Mouse (Mus musculus) lung, adult 2 months (tissue): ENCODE data around the gene Pomgnt1. TPM values are rescaled to one million over a fixed set of nuclear protein-coding genes. Genes with fewer than 3 reads are reported as not detected.

Experiments used
- DNase-seq: peaks from one replicate; pipeline ENCODE4 v3.0.0; 2022
- H3K4me1 ChIP-seq: fragments of 200-500 bp; 2 replicates; pipeline ENCODE4 v1.6.1; 2011; ENCODE audit warnings: low read length; ENCODE audit not compliant: control insufficient read depth, insufficient read depth
- H3K4me3 ChIP-seq: fragments of 200-500 bp; replicated peaks from 2 replicates; pipeline ENCODE3; 2011; ENCODE audit warnings: low read depth, mild to moderate bottlenecking, control low read depth, low read length; ENCODE audit errors: extremely low read depth
- CTCF ChIP-seq: fragments of 200-500 bp; IDR thresholded peaks from 2 replicates; pipeline ENCODE4 v1.5.1; 2011; ENCODE audit warnings: mild to moderate bottlenecking, low read length, control low read depth; ENCODE audit not compliant: insufficient read depth
- POLR2A ChIP-seq: fragments of 200-500 bp; IDR thresholded peaks from 2 replicates; pipeline ENCODE4 v1.6.1; 2011; ENCODE audit warnings: low read depth, mild to moderate bottlenecking, control low read depth, low read length, borderline replicate concordance; ENCODE audit errors: extremely low read depth
- WGBS: fragments of 180-500 bp; shearing (Covaris S2); methylation state at CpG from one replicate; pipeline ENCODE4 v1.1.7; 2018; 5-methylcytosine and 5-hydroxymethylcytosine counted together
- polyA plus RNA-seq: library from polyadenylated mRNA; depleted of rRNA; stranded (reverse); fragments of >200 nt; gene quantifications from 2 replicates; pipeline ENCODE4 v1.2.3, GENCODE M21; 2012

The Pomgnt1 gene
- polyA plus RNA-seq, 1 experiment, result 46.4 TPM

DNA sequence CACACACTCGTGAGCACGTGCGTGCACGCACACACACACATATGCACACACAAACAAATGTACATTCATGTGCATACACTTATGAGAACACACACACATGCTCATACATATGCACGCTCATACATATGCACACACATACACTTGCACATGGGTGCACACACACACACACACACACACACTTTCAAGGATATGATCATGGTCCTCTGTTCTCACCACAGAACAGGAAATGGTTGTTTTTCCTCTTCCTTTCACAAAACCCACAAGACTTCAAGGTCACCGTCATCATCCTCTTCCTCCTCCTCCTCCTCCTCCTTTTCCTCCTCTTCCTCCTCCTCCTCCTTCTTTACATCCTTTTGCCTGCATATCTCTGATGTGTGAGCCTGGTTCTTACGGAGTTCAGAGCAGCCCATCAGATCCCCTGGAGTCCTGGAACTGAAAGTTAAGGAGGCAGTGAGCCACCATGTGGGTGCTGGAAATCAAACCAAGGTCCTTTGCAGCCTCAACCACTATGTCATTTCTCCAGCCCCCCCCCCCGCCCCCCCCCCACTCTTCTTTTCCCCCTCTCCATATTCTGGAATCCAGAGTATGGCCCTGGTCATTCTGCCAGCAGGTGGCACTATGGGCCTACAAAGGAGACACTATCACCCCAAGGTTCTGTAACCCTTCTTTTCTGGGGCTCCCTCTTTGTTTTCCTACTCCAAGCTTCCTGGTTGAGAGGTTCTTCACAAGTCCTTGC, 45.1 kb downstream of the Pomgnt1 start:
- WGBS, result 66% methylated on average over 8 of the region's 8 CpGs
- TF ChIP-seq POLR2A (no peak), CTCF (peak; percentile 66)

GRCm38 (mm10) chr4:116169353-116169672, 45.7 kb downstream of the Pomgnt1 start:
- no peak for TF ChIP-seq CTCF
- TF ChIP-seq POLR2A, result no peak
- no peak for DNase-seq
- 51% methylated on average over 3 of the region's 3 CpGs for WGBS
- Histone ChIP-seq H3K4me1 (peaks cover 10% of the 10 kb centered on the region; the same call in 1 of the 2 replicates), H3K4me3 (no peak overlapping the region)

More for the DNA sequence above, 45.1 kb downstream of the Pomgnt1 start:
- peak; percentile 71 for DNase-seq
- no peak overlapping the region for H3K4me3 ChIP-seq
- peaks cover 8% of the 10 kb centered on the region; the same call in 1 of the 2 replicates for H3K4me1 ChIP-seq

DNA sequence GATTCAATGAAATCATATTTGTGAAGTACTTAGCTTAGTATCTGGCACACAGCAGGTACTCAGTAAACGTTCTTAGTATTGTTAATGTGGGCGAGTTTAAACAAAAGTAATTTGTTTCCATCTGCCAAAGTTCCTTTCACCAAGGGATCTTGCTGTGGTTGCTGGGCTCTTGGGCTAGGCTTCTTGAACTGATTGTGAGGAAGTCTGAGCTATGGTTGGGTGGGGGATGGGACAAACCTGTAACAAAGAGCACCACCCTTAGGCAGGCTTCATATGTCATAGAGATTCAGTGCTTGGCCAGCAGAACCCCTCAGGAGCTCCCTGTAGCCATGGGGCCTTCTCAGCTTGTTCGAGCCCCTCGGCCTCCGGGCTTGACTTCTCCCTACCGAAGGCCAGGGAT, 49.4 kb downstream of the Pomgnt1 start, which contains the start of the genes 1700042G07Rik and Gm49337:
1700042G07Rik (plus strand) TSS at position 301 of the 400 bp plus-strand sequence.
Gm49337 (plus strand) TSS at position 313 of the 400 bp plus-strand sequence.
- no peak for DNase-seq
- WGBS, result 75% methylated on average over 6 of the region's 6 CpGs
- no peak within 1 kb of the TSS for H3K4me3 ChIP-seq
- no peak for TF ChIP-seq CTCF
- TF ChIP-seq POLR2A, result no peak
- peaks cover 27% of the 10 kb centered on the region for H3K4me1 ChIP-seq

DNA sequence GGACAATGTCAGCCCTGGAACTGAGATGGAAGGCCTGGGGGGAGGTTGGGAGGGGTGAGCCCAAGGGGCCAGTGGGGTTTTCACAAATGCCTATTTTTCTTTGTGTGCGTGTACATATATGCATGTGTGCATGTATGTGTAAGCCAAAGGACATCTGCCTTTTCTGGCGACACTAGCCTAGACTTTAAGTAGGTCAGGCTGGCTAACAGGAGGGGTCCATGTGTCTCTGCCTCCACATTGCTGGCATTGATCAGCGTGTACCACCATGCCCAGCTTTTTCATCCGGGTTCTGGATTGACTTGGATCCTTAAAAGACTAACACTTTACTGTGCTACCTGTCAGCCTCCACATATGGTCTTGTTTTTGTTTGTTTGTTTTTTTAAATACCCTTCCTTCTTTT, 50.1 kb downstream of the Pomgnt1 start:
- DNase-seq, result no peak
- no peak overlapping the region for H3K4me3 ChIP-seq
- WGBS, result 89% methylated on average over 4 of the region's 4 CpGs
- H3K4me1 ChIP-seq, result peaks cover 23% of the 10 kb centered on the region
- TF ChIP-seq CTCF, result no peak
- TF ChIP-seq POLR2A, result no peak

DNA sequence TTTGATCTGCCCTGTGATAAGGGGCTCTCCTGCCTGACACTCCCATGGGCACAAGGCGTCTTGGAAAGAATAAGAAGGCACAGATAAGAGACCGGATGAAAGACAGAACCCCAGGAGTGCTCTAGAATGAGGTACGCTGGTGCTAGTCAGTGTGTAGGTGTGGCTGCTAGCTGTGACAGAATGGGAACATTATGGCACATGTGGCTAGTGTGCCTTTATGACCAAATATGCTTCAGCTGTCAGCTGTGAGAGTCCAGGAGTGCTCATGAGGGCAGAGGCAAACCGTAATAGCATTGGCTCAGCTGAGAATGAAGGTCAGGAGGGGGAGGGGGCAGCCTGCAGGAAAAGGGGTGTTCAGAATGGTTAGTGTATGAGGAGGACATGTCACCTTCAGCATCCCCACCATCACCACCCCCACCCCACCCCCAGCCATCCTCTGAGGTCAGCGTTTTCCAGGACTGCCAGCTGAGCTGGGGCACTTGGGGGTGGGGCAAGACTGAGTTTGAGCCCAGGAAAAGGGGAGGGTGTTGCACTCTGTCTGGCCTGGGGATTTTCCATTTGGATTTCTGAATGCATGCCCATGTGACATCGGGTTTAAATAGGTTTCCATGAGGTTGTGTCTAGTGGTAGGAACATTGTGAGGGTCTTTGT, 51.0 kb downstream of the Pomgnt1 start:
- Histone ChIP-seq H3K4me3 (no peak overlapping the region), H3K4me1 (peaks cover 23% of the 10 kb centered on the region)
- 29% methylated on average over 6 of the region's 6 CpGs for WGBS
- no peak for TF ChIP-seq POLR2A
- TF ChIP-seq CTCF, result no peak
- DNase-seq, result no peak

DNA sequence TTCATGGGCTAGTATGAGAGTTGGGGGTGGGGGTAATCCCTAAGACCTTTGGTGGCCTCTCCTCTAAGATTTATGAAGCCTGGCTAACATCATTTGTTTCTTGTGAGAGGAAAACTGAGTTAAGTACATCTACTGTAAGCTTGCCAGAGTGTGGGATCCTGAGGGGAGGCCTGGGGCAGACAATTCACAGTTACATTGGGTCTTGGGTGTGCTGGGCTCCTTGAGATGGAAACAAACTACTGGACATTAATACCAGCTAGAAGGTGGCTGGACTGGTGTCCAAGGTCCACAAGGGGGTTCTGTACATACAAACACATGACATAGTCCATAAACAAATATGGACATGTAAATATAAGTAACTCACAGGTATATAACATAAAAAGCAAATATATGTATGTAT, 51.5 kb downstream of the Pomgnt1 start:
- TF ChIP-seq POLR2A, result no peak
- TF ChIP-seq CTCF, result no peak
- DNase-seq, result no peak
- H3K4me3 ChIP-seq, result no peak overlapping the region
- peaks cover 23% of the 10 kb centered on the region for H3K4me1 ChIP-seq

GRCm38 (mm10) chr4:116175711-116176542, 52.3 kb downstream of the Pomgnt1 start:
- peak; percentile 41 for DNase-seq
- no peak for TF ChIP-seq POLR2A
- no peak for TF ChIP-seq CTCF
- Histone ChIP-seq H3K4me1 (peaks cover 23% of the 10 kb centered on the region), H3K4me3 (no peak overlapping the region)
- WGBS, result 31% methylated on average over 7 of the region's 7 CpGs

DNA sequence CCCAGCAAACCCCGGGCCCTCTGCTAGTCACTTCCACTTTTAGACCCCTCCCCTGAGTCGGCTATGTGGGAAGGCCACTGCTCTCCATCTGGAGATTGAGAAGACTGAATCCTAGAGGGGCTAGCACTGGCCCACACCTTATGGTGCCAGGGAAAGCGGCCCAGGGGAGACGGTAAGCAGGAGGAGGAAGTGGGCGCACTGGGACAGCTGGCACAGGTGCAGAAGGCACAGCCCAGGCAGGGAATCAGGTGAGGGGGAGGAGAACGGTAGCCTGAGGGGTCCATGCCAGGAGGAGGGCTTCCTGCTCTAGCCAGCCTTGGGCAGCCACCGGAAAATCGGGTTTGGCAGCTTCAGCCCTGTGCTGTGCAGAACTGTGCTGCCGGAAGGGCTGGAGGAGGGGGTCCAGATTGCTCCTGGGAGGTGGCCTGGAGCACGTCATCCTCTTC, 52.9 kb downstream of the Pomgnt1 start:
- peak; percentile 70; the same call in 1 of the 2 replicates for TF ChIP-seq POLR2A
- no peak for TF ChIP-seq CTCF
- peak; percentile 81 for DNase-seq
- Histone ChIP-seq H3K4me1 (peaks cover 23% of the 10 kb centered on the region), H3K4me3 (peak overlapping the region; percentile 43)
- 5% methylated on average over 10 of the region's 10 CpGs for WGBS

DNA sequence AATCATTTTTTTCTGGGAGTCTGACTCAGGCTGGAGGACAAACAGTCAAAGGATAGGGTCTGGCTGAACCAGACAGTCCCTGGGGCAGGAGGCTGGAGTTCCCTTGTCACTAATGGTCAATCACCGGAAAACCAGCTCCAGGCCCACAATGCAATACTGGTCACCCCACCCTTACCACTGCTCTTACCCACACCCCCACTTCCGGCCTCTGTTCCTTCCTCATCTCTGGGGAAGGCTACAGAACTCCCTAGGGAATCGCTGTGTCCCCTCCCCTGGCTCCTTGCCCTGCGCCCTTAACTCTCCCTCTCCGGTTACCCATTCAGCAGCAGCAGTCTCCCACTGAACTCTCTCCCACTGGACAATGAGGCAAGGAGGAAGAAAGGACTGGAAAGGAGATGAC, 53.5 kb downstream of the Pomgnt1 start:
- TF ChIP-seq CTCF (no peak), POLR2A (peak; percentile 36; the same call in 1 of the 2 replicates)
- Histone ChIP-seq H3K4me1 (peaks cover 23% of the 10 kb centered on the region), H3K4me3 (peak overlapping the region; percentile 3)
- peak; percentile 74 for DNase-seq
- WGBS, result 7% methylated on average over 5 of the region's 5 CpGs

GRCm38 (mm10) chr4:116182079-116182478, 58.4 kb downstream of the Pomgnt1 start:
- Histone ChIP-seq H3K4me1 (peaks cover 2% of the 10 kb centered on the region; the same call in 1 of the 2 replicates), H3K4me3 (no peak overlapping the region)
- 79% methylated on average over 3 of the region's 3 CpGs for WGBS
- DNase-seq, result no peak
- TF ChIP-seq CTCF (no peak), POLR2A (no peak)
